Mouse (Mus musculus) layer of hippocampus, adult 8-10 months (tissue): ENCODE results near the gene Rwdd1. TPM values are rescaled to one million over a fixed set of nuclear protein-coding genes. Genes with fewer than 3 reads are reported as not detected.
"Not testable (repeated sequence)": the region's sequence is repeated elsewhere in the genome, so short reads cannot be mapped to it uniquely, and the experiment has no call there.

ENCODE experiments used
- DNase-seq, 2 experiments: peaks; one replicate each; pipeline ENCODE4 v3.0.0; 2022; ENCODE audit warnings: low spot score in 2 of 2
- total RNA-seq, 4 experiments: library from RNA; stranded (reverse); gene quantifications; 2 replicates each; pipeline ENCODE4 v1.2.4; 2022

Gene Rwdd1
- total RNA-seq = 100 to 1,000 TPM in 2 of 4 experiments, 10 to 100 TPM in 2; 91.2 to 114 (median 99.7) TPM

DNA sequence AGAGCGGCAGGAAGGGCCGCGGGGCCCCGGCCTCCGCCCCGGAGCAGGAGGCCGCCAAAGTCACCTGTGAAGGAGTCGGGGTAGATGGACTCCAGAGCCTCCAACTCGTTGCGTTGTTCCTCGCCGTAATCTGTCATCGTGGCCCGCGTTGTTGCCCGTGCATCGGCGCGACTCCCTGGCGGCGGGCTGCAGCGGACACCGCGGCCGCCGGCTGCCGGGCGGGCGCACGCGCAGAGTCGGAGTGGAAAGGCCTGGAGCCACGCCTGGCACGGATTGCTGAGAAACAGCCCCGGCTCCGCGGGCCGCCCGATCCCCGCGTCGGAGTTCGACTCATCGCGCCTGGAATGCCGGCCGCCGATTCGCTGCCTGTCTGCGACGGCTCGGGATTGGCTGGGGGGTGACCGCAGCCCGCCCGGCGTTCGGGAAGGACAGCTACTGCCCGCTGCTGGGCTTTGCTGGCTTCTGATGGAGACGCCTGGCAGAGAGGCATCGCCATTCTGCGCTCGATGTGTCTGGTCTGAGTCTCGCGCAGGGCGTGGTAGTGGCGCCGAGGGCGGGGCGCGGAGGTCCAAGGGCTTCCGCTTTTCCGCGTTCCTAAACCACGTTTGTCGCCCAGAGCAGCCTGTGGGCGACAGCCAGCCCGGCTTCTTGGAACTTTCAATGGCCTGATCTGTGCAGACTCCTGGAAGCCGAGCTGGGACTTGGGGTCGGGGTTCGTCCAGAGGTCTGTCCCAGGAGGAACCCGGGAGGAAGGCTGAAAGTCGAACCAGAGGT lies at the start of gene Rwdd1:
Gene Rwdd1, minus strand, starts transcription at position 323 of the 774 bp plus-strand sequence.
- peak; percentile 97 to 98 for DNase-seq

DNA sequence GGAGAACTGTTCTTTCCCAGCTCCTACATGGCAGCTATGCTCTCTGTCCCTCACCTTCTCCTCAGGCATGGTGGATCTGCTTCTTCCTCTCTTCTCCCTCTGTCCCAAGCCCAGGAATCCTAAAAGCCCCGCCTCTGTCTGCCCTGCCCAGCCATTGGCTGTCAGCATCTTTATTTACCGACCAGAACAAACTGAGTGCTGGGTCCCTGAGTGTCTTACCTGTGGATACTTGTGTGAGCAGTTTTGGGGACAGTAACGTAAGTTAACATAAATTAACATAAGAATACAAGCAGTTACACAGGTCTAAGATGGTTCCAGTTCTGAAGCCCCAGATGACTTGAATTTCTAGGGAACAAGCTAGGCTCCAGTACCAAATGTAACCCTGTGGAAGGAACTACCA lies 47.2 kb upstream of the Rwdd1 start:
- DNase-seq = no peak

DNA sequence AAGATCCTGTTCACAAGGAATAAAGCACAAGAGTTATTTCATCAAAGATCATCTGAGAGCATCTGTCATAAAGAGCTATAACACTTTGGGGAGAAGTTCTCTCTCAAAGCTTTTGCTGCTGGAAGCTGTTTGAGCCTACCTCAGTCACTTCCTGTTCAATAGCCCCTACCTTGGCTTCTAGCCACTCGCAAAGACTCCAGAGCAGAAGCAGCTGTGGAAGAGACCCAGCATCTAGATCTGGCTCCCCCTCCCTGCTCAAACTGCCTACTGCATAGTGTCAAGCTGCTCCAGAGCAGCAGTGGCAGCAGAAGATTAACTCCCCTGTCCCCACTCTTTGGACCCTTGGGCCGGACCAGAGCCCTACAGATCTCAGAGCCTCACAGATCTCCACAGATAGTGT lies 34.6 kb upstream of the Rwdd1 start:
- no peak for DNase-seq

DNA sequence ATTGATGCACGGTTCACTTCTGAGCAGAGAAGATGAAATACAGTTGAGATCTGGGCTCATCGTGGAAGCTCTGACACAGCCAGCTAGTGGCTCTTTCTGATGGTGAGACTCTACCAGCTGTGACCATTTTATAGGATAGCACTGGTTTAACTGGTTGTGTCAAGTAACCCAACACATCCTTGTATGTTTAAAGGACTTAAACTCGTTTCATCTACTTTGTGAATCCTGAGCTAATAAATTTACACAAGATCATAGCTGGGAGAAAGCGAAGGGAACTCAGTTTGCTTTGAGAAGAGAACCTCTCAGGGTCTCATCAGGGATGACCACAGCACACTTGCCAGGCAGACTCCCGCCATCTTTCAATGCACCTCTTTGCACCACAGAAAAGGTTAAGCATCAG lies 24.8 kb upstream of the Rwdd1 start, which contains the start of gene Calhm4:
Gene Calhm4, minus strand, starts transcription at position 101 of the 400 bp plus-strand sequence.
- DNase-seq = no peak

DNA sequence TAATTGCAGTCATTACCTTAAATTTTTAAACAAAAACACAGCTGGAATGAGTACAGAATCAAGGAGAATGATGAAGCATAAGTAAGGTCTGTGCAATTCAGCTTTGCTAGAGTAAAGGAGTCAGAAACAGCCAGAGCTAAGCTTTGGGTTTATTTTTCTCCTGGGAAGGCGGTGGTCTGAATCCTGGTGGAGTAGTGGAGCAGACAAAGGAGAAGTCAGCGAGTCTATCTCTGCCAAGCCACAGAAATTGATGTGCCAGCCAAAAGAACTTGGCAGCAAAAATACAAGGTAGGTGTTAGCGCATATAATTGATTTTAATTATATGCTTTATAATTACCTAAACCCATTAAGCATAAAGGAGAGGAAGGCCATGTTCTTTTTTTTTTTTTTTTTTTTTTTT lies 18.0 kb upstream of the Rwdd1 start, which contains the start of gene Trappc3l:
Gene Trappc3l, plus strand, starts transcription at position 197 of the 400 bp plus-strand sequence.
- no peak for DNase-seq

- DNase-seq = no peak
Measured at GRCm38 (mm10) chr10:34036587-34036986, 17.2 kb upstream of the Rwdd1 start.

DNA sequence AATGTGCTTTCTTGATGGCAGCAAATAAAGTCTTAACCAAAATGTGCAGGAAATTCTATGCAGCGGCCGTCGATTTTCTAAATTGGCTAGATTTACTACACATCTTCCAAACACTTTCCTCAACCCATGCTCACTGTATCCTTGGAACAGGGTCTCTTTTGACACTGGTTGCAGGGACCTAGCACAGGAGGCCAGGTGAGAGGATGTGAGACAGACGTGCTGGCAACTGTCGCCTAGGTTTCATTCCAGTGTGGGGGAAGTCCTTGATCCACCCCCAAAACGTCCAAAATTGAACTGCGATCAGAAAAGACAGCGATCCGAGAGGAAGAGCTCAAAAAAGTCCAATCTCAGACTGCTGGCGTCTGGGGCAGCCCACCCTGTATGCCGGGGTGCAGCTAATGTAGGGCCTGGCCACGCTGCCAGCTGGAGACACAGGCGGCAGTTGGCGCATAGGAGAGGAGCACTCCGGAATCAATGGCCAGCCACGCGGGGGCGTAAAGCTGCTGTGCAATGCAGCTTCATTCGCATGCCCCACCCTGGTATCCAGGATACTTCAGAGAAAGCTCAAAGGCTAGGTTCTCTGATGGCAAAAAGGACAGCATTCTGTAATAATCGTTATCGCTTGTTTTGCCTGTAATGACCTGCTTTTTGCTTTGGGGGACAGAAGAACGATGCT lies 14.3 kb upstream of the Rwdd1 start:
- peak; percentile 42 to 67 for DNase-seq

GRCm38 (mm10) chr10:34030322-34030721 lies 10.9 kb upstream of the Rwdd1 start:
- DNase-seq = no peak

- no peak for DNase-seq
Measured at GRCm38 (mm10) chr10:34018746-34019301, 600 bp downstream of the Rwdd1 start.

DNA sequence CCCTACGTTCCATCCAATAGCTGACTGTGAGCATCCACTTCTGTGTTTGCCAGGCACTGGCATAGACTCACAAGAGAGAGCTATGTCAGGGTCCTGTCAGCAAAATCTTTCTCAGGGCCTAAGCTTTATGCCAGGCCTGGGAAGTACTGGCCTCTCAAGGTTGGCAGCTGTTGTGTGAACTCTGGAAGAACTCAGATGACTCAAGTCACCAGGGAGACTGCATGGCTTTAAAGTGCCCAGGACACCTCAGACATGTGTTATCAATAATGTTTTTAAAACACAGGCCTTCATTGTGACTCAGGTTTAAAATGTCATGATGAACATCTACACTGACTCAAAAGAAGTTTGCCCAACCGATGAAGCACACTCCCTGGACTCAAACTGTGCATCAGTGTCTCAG lies 6.2 kb downstream of the Rwdd1 start:
- no peak for DNase-seq

- DNase-seq = no peak
Measured at GRCm38 (mm10) chr10:34012581-34012980, 6.8 kb downstream of the Rwdd1 start.

GRCm38 (mm10) chr10:33998397-33998796 lies 21.0 kb downstream of the Rwdd1 start:
- DNase-seq = no peak

- DNase-seq = not testable (repeated sequence)
Measured at GRCm38 (mm10) chr10:33996686-33997085, 22.7 kb downstream of the Rwdd1 start.

DNA sequence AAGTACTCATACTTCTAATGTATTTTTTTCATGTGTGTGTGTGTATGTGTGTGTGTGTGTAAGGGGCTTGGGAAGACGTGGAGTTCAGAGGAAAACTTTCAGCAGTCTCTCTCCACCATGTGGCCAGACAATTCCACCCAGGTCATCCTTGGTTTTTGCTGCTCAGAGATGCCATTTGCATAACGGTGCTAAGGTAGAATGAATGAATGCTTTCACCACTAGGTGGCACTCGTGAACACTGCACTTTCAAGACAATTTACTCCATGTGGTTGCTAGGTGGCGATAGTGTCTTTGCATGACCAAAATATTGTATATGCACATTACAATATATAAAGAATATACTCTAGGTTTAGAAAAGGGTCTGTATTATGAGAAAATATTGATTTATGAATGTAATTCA lies 32.7 kb downstream of the Rwdd1 start:
- peak; percentile 43 to 67 for DNase-seq

GRCm38 (mm10) chr10:33974781-33975494 lies 44.5 kb downstream of the Rwdd1 start:
- no peak for DNase-seq

GRCm38 (mm10) chr10:33952509-33952908 lies 66.9 kb downstream of the Rwdd1 start:
- no peak for DNase-seq

- peak; percentile 74 to 83 for DNase-seq
Measured at GRCm38 (mm10) chr10:33950803-33951583, 68.4 kb downstream of the Rwdd1 start, which contains the start of gene Zup1. Gene Zup1 (minus strand): TSS chr10:33951269.
